Mouse (Mus musculus) bone marrow, adult 2 months (tissue): Measurements from ENCODE around the gene Marcksl1. TPM values are rescaled to one million over a fixed set of nuclear protein-coding genes. Genes with fewer than 3 reads are reported as not detected.

Experiments
- H3K27ac ChIP-seq: fragments of 200-500 bp; 2 replicates; pipeline ENCODE4 v1.5.1; 2012; ENCODE audit warnings: low read depth, mild to moderate bottlenecking, control low read depth, inconsistent platforms, low read length; ENCODE audit not compliant: control insufficient read depth, poor library complexity, insufficient read depth
- H3K4me1 ChIP-seq: fragments of 200-500 bp; 2 replicates; pipeline ENCODE4 v1.6.1; 2011; ENCODE audit warnings: low read length; ENCODE audit not compliant: control insufficient read depth, insufficient read depth
- H3K4me3 ChIP-seq: fragments of 200-500 bp; replicated peaks from 2 replicates; pipeline ENCODE3; 2011; ENCODE audit warnings: mild to moderate bottlenecking, low read depth, low read length, control low read depth; ENCODE audit not compliant: control insufficient read depth
- CTCF ChIP-seq: fragments of 200-500 bp; IDR thresholded peaks from 2 replicates; pipeline ENCODE4 v1.5.1; 2011; ENCODE audit warnings: low read length, control low read depth; ENCODE audit not compliant: control insufficient read depth, insufficient read depth
- POLR2A ChIP-seq: fragments of 200-500 bp; IDR thresholded peaks from 2 replicates; pipeline ENCODE4 v1.6.1; 2011; ENCODE audit warnings: low read depth, mild to moderate bottlenecking, control low read depth, low read length, borderline replicate concordance; ENCODE audit not compliant: control insufficient read depth
- WGBS: fragments of 180-500 bp; shearing (Covaris S2); methylation state at CpG from one replicate; pipeline ENCODE4 v1.1.7; 2018; 5-methylcytosine and 5-hydroxymethylcytosine counted together
- polyA plus RNA-seq: library from polyadenylated mRNA; stranded (reverse); fragments of >200 nt; gene quantifications from 2 replicates; pipeline ENCODE4 v1.2.4, GENCODE M21; 2011; ENCODE audit warnings: low replicate concordance; ENCODE audit not compliant: missing spikeins, insufficient read depth, insufficient read length

Marcksl1 gene
- polyA plus RNA-seq, 1 experiment: 53.8 TPM

- WGBS: 88% methylated on average over 3 of the region's 3 CpGs
- H3K27ac ChIP-seq: no peak overlapping the region
- H3K4me3 ChIP-seq: no peak overlapping the region
- H3K4me1 ChIP-seq: peaks cover 1% of the 10 kb centered on the region; the same call in 1 of the 2 replicates
- TF ChIP-seq POLR2A (no peak), CTCF (no peak)
These were observed 7.9 kb upstream of the Marcksl1 start for GRCm38 (mm10) chr4:129505511-129505910.

GRCm38 (mm10) chr4:129507434-129508236 is 5.7 kb upstream of the Marcksl1 start:
- H3K27ac ChIP-seq: no peak overlapping the region
- TF ChIP-seq POLR2A: no peak
- H3K4me1 ChIP-seq: peaks cover 5% of the 10 kb centered on the region; the same call in 1 of the 2 replicates
- WGBS: 46% methylated on average over 9 of the region's 10 CpGs
- H3K4me3 ChIP-seq: no peak overlapping the region

GRCm38 (mm10) chr4:129508237-129508515 is 5.2 kb upstream of the Marcksl1 start:
- peaks cover 5% of the 10 kb centered on the region; the same call in 1 of the 2 replicates for H3K4me1 ChIP-seq
- WGBS: 52% methylated on average over 3 of the region's 3 CpGs
- no peak overlapping the region for H3K4me3 ChIP-seq
- H3K27ac ChIP-seq: no peak overlapping the region
- TF ChIP-seq CTCF (no peak), POLR2A (no peak)

GRCm38 (mm10) chr4:129508834-129509600 is 4.4 kb upstream of the Marcksl1 start:
- TF ChIP-seq CTCF (no peak), POLR2A (no peak)
- 67% methylated on average over 15 of the region's 15 CpGs for WGBS
- Histone ChIP-seq H3K27ac (no peak overlapping the region), H3K4me3 (no peak overlapping the region), H3K4me1 (peaks cover 5% of the 10 kb centered on the region; the same call in 1 of the 2 replicates)

- no peak for TF ChIP-seq POLR2A
- no peak for TF ChIP-seq CTCF
- 78% methylated on average over 3 of the region's 3 CpGs for WGBS
- H3K4me3 ChIP-seq: no peak overlapping the region
- peaks cover 5% of the 10 kb centered on the region; the same call in 1 of the 2 replicates for H3K4me1 ChIP-seq
- no peak overlapping the region for H3K27ac ChIP-seq
These were observed 3.7 kb upstream of the Marcksl1 start for GRCm38 (mm10) chr4:129509650-129510049.

GRCm38 (mm10) chr4:129510723-129511412 is 2.5 kb upstream of the Marcksl1 start:
- no peak overlapping the region for H3K27ac ChIP-seq

GRCm38 (mm10) chr4:129511413-129512096 is 1.8 kb upstream of the Marcksl1 start:
- H3K4me1 ChIP-seq: peaks cover 5% of the 10 kb centered on the region; the same call in 1 of the 2 replicates
- WGBS: 84% methylated on average over 6 of the region's 6 CpGs
- no peak for TF ChIP-seq POLR2A
- no peak for TF ChIP-seq CTCF

More at GRCm38 (mm10) chr4:129510723-129511412, 2.5 kb upstream of the Marcksl1 start:
- no peak for TF ChIP-seq CTCF
- no peak for TF ChIP-seq POLR2A
- peaks cover 5% of the 10 kb centered on the region; the same call in 1 of the 2 replicates for H3K4me1 ChIP-seq
- WGBS: 74% methylated on average over 6 of the region's 6 CpGs
- H3K4me3 ChIP-seq: no peak overlapping the region

GRCm38 (mm10) chr4:129513891-129514290 is 510 bp downstream of the Marcksl1 start:
- TF ChIP-seq POLR2A (no peak), CTCF (no peak)
- 1% methylated on average over 47 of the region's 57 CpGs for WGBS
- H3K4me3 ChIP-seq: peak overlapping the region; percentile 72
- H3K27ac ChIP-seq: peak overlapping the region; percentile 43; the same call in 1 of the 2 replicates
- peaks cover 3% of the 10 kb centered on the region; the same call in 1 of the 2 replicates for H3K4me1 ChIP-seq

More at GRCm38 (mm10) chr4:129511413-129512096, 1.8 kb upstream of the Marcksl1 start:
- Histone ChIP-seq H3K27ac (no peak overlapping the region), H3K4me3 (no peak overlapping the region)
